Mouse (Mus musculus) retina, embryonic 14.5 days (tissue): ENCODE data around the gene Bub1.

Experiments used
- DNase-seq: peaks from one replicate; pipeline ENCODE4 v3.0.0-alpha.2; 2015; ENCODE audit warnings: low spot score

The Bub1 gene

GRCm38 (mm10) chr2:127774578-127774941 lies 57.1 kb downstream of the Bub1 start:
- no peak for DNase-seq

GRCm38 (mm10) chr2:127773938-127774577 lies 57.6 kb downstream of the Bub1 start:
- no peak for DNase-seq

GRCm38 (mm10) chr2:127761587-127761986 lies 70.1 kb downstream of the Bub1 start:
- DNase-seq = no peak

- no peak for DNase-seq
Observed at GRCm38 (mm10) chr2:127760429-127761000, 71.2 kb downstream of the Bub1 start.

- DNase-seq = no peak
Observed at GRCm38 (mm10) chr2:127760014-127760413, 71.7 kb downstream of the Bub1 start.

- no peak for DNase-seq
Observed at GRCm38 (mm10) chr2:127759157-127759880, 72.3 kb downstream of the Bub1 start.

GRCm38 (mm10) chr2:127757171-127757570 lies 74.5 kb downstream of the Bub1 start:
- DNase-seq = peak; percentile 18

GRCm38 (mm10) chr2:127754113-127754512 lies 77.6 kb downstream of the Bub1 start:
- DNase-seq = no peak

- no peak for DNase-seq
Observed at GRCm38 (mm10) chr2:127751849-127752610, 79.6 kb downstream of the Bub1 start.
